Mouse (Mus musculus) cortical plate, adult 2 months (tissue): Measurements from ENCODE around the gene Adamtsl4.

Source experiments
- CTCF ChIP-seq: fragments of 200-500 bp; IDR thresholded peaks from 2 replicates; pipeline ENCODE4 v1.5.1; 2011; ENCODE audit warnings: mild to moderate bottlenecking, control low read depth, low read length; ENCODE audit not compliant: insufficient read depth; ENCODE audit errors: extremely low read depth
- POLR2A ChIP-seq: fragments of 200-500 bp; IDR thresholded peaks from 2 replicates; pipeline ENCODE4 v1.6.1; 2011; ENCODE audit warnings: mild to moderate bottlenecking, low read length, control low read depth; ENCODE audit not compliant: insufficient read depth; ENCODE audit errors: extremely low read depth

- no peak for TF ChIP-seq CTCF
- no peak for TF ChIP-seq POLR2A
These were observed 21.3 kb upstream of the Adamtsl4 start for GRCm38 (mm10) chr3:95709044-95709443.
